Mouse (Mus musculus): ENCODE results near the gene Abhd17c. TPM values are rescaled to one million over a fixed set of nuclear protein-coding genes. Genes with fewer than 3 reads are reported as not detected.

Abhd17c gene
- total and polyA plus RNA-seq, 3 experiments = 33.5 to 55.7 TPM; not detected in 1

Other genes with a start within 250 kb of the Abhd17c start
- gene Cemip, start 65.4 kb downstream of the Abhd17c start, total RNA-seq (2012; rRNA removed) = not detected in 2 replicates
- not detected for gene Cemip, start 65.4 kb downstream of the Abhd17c start, polyA plus RNA-seq (2012; ENCODE audit: insufficient read depth in 1 of 2, insufficient read length in 2 of 2, low read depth in 1 of 2, low replicate concordance in 2 of 2, missing spikeins in 1 of 2)

Data from MEL (cell line).